Mouse (Mus musculus): Measurements from ENCODE around the gene 1190007I07Rik.
"Not testable (repeated sequence)": the region's sequence is repeated elsewhere in the genome, so short reads cannot be mapped to it uniquely, and the experiment has no call there.

The 1190007I07Rik gene

GRCm38 (mm10) chr10:82629111-82629585 lies 6.1 kb upstream of the 1190007I07Rik start:
- DNase-seq (ENCODE audit: low spot score in 2 of 2), result no peak

DNA sequence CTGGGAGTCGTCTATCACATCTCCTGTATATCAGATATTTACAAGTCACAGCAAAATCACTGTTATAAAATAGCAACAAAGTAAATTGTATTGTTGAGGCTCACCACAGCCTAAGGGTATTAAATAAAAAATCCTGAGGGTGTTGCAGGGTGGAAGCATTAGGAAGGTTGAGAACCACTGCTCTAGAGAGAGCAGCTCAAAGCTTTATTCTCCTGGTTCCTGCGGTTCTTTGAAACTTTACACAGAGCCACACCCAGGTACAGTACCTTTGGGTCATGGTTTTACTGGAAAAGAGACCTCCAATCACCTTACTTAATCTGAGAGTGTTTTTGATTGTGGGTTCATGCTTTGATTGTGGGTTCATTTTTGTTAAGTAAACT lies 515 bp upstream of the 1190007I07Rik start:
- DNase-seq (ENCODE audit: low spot score in 2 of 2), result not testable (repeated sequence)

DNA sequence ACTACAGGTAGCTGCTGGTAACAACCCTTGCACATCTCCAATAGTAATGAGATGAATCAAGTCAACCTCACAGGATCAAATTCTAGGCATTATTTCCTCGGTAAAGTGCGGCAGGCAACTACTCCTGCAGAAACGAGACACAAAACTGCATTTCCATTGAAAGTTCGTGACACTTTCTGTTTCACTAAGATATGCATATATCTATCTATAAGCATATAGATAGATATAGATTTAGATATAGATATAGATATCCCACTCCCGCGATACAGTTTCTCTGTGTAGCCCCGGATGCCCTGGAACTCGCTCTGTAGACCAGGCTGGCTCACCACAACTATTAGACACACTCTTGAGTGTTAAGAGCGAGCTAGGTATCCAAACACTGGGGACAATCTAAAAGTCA lies 793 bp downstream of the 1190007I07Rik start:
- no peak for DNase-seq (ENCODE audit: low spot score in 2 of 2)

GRCm38 (mm10) chr10:82594421-82594820 lies 28.6 kb downstream of the 1190007I07Rik start:
- DNase-seq (ENCODE audit: low spot score in 2 of 2), result not testable (repeated sequence)

- DNase-seq (ENCODE audit: low spot score in 2 of 2), result not testable (repeated sequence)
Measured at GRCm38 (mm10) chr10:82589673-82590072, 33.4 kb downstream of the 1190007I07Rik start.

DNA sequence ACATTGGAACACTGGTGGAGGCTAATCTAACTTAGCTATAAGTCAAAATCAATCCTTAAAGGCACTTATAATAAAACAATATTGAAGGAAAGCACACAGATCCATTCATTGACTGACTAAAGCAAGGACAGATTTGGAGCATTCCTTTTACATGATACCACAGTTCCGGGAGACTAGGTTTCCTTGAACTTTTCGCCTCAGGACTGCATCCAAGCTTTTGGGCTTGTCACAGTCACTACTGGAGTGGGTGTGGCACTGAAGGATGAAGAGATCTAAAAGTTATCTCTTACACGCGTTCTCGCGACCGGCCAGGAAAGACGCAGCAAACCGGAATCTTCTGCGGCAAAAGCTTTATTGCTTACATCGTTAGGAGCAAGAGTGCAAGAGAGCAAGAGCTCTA lies 51.9 kb downstream of the 1190007I07Rik start:
- not testable (repeated sequence) for DNase-seq (ENCODE audit: low spot score in 2 of 2)

All from right cerebral cortex, adult 2 months (tissue).